Mouse (Mus musculus) heart, adult 2 months (tissue): ENCODE results near the gene Adgrd1.

Experiments used
- CTCF ChIP-seq: fragments of 200-600 bp; IDR thresholded peaks from 2 replicates; pipeline ENCODE4 v1.8.1; 2022; ENCODE audit warnings: antibody characterized with exemption, mild to moderate bottlenecking, moderate library complexity
- EP300 ChIP-seq: fragments of 200-500 bp; IDR thresholded peaks from 2 replicates; pipeline ENCODE4 v1.6.1; 2011; ENCODE audit warnings: low read depth, low read length, control low read depth; ENCODE audit not compliant: insufficient read depth
- POLR2A ChIP-seq: fragments of 200-500 bp; IDR thresholded peaks from 2 replicates; pipeline ENCODE4 v1.6.1; 2011; ENCODE audit warnings: mild to moderate bottlenecking, low read depth, low read length, control low read depth; ENCODE audit not compliant: insufficient read depth

- TF ChIP-seq POLR2A (no peak), CTCF (no peak), EP300 (no peak)
Measured at GRCm38 (mm10) chr5:129085153-129085552, 11.4 kb upstream of the Adgrd1 start.
